Mouse (Mus musculus): ENCODE results near the gene Olfr596. TPM values are rescaled to one million over a fixed set of nuclear protein-coding genes. Genes with fewer than 3 reads are reported as not detected.
"Not testable (repeated sequence)": the region's sequence is repeated elsewhere in the genome, so short reads cannot be mapped to it uniquely, and the experiment has no call there.

Olfr596 gene
- not detected for total RNA-seq (2021)
- long read RNA-seq, experiment 1 = 0 reads
- long read RNA-seq, experiment 2 = 0 reads

DNA sequence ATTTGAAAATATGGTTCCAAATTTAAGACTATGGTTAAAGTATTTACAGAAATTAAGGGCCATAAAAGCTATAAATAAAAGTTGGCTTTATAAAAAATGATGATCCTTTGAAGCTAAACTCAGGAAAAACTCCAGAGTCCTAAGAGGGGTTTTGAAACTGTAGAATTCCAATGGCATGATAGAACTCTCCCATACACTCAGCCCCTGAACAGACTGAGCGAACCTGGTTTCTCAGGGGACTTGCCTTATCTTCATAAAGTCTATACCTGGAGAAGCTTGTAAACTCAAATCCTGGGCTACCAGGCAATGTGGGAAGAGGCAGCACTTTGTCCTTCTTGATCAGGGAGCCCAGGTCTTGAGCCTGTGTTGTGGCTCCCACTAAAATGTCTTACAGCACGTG is at the start of gene Olfr596:
Gene Olfr596 (plus strand): TSS at position 301 of the 400 bp plus-strand sequence.
- not testable (repeated sequence) for DNase-seq (ENCODE audit: low spot score in 2 of 2)

DNA sequence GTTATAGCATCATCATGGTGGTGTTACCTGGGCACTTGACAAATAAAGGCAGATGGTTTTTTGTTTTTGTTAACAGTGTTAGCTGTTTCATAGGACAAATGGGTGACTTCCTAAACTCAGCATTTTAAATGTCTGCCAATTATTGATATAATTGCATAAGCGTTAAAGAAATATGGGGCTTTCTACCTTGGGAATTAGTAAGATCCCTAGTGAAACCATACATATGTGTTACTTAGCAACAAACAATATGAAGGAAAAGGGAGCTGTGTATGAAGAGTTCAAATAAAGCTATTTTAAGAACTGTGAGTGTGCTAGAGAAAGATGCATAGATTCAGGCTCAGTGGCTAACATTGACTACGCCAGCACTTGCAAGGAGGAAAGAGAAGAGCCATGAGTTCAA is 10.6 kb downstream of the Olfr596 start, which contains the start of gene Olfr597:
Gene Olfr597 (plus strand): TSS at position 301 of the 400 bp plus-strand sequence.
- DNase-seq (ENCODE audit: low spot score in 2 of 2) = not testable (repeated sequence)

- DNase-seq (ENCODE audit: low spot score in 2 of 2) = no peak
These were observed 17.8 kb downstream of the Olfr596 start, which contains the start of gene Olfr598 for GRCm38 (mm10) chr7:103323268-103323667. Gene Olfr598, plus strand, starts transcription at chr7:103323568.

- DNase-seq (ENCODE audit: low spot score in 2 of 2) = no peak
These were observed 30.2 kb downstream of the Olfr596 start, which contains the start of gene Olfr599 for GRCm38 (mm10) chr7:103335617-103336016. Gene Olfr599, plus strand, starts transcription at chr7:103335917.

DNA sequence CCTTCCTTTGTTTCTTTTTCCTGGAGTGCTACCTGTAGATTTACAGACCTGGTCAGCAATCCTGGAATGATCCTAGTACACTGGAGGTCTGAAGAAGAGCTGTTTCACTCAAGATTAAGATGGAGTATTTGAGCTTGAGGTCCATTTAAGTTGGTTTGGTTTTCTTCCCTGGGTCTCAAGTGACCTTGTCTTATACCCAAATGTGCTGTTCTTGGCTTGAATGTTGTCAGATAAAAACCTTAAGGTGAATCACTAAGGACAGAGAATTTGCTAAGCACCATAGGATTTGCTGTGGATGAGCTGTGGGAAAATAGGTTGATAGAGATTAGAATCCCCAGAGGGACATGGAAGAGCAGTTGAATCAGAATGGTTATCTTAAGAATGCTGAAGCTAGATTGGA is 44.1 kb downstream of the Olfr596 start, which contains the start of gene Olfr600:
Gene Olfr600 (minus strand): TSS at position 101 of the 400 bp plus-strand sequence.
- DNase-seq (ENCODE audit: low spot score in 2 of 2) = no peak

Small RNA genes lying within 50 kb of the gene (microRNA-seq; reads per million reads assigned to microRNA genes)
- not detected for gene Gm23550
- not detected for gene Gm25171

Other genes starting within 250 kb of the Olfr596 start
- not detected for gene Olfr584, start 223.8 kb upstream of the Olfr596 start, total RNA-seq (2021)
- gene Olfr585, start 207.9 kb upstream of the Olfr596 start, total RNA-seq (2021) = not detected
- not detected for gene Olfr586, start 180.0 kb upstream of the Olfr596 start, total RNA-seq (2021)
- gene Olfr588-ps1, start 164.8 kb upstream of the Olfr596 start, total RNA-seq (2021) = not detected
- gene Olfr589, start 149.3 kb upstream of the Olfr596 start, total RNA-seq (2021) = not detected
- gene Olfr591, start 127.3 kb upstream of the Olfr596 start, total RNA-seq (2021) = not detected
- not detected for gene Olfr592, start 120.8 kb upstream of the Olfr596 start, total RNA-seq (2021)
- not detected for gene Olfr593, start 93.8 kb upstream of the Olfr596 start, total RNA-seq (2021)
- gene Olfr594, start 88.7 kb upstream of the Olfr596 start, total RNA-seq (2021) = not detected
- gene Usp17ld, start 53.1 kb upstream of the Olfr596 start, total RNA-seq (2021) = not detected
- gene Olfr597, start 10.7 kb downstream of the Olfr596 start, total RNA-seq (2021) = not detected
- gene Olfr598, start 17.9 kb downstream of the Olfr596 start, total RNA-seq (2021) = not detected
- not detected for gene Olfr599, start 30.3 kb downstream of the Olfr596 start, total RNA-seq (2021)
- gene Olfr600, start 44.0 kb downstream of the Olfr596 start, total RNA-seq (2021) = not detected
- not detected for gene Olfr601, start 57.0 kb downstream of the Olfr596 start, total RNA-seq (2021)
- not detected for gene Olfr603, start 80.5 kb downstream of the Olfr596 start, total RNA-seq (2021)
- gene Usp17lc, start 109.4 kb downstream of the Olfr596 start, total RNA-seq (2021) = not detected
- gene Olfr605, start 139.8 kb downstream of the Olfr596 start, total RNA-seq (2021) = not detected
- not detected for gene Olfr606, start 143.4 kb downstream of the Olfr596 start, total RNA-seq (2021)
- not detected for gene Olfr607, start 158.5 kb downstream of the Olfr596 start, total RNA-seq (2021)
- not detected for gene Olfr608, start 164.2 kb downstream of the Olfr596 start, total RNA-seq (2021)
- not detected for gene Olfr609, start 192.4 kb downstream of the Olfr596 start, total RNA-seq (2021)
- gene Olfr610, start 206.5 kb downstream of the Olfr596 start, total RNA-seq (2021) = not detected
- not detected for gene Olfr611, start 215.2 kb downstream of the Olfr596 start, total RNA-seq (2021)
- gene Olfr612, start 237.1 kb downstream of the Olfr596 start, total RNA-seq (2021) = not detected
- not detected for gene Olfr613, start 242.4 kb downstream of the Olfr596 start, total RNA-seq (2021)